Mouse (Mus musculus) CD4-positive, CD25-positive, alpha-beta regulatory T cell (primary cell): ENCODE data around the gene Ssh2. TPM values are rescaled to one million over a fixed set of nuclear protein-coding genes. Genes with fewer than 3 reads are reported as not detected.

Experiments
- polyA plus RNA-seq: library from polyadenylated mRNA; unstranded; fragments of 100-300 nt; shearing (Covaris generic); gene quantifications from one replicate; pipeline ENCODE4 v1.2.1, GENCODE M21; 2017

The Ssh2 gene
- polyA plus RNA-seq: 142 TPM

DNA sequence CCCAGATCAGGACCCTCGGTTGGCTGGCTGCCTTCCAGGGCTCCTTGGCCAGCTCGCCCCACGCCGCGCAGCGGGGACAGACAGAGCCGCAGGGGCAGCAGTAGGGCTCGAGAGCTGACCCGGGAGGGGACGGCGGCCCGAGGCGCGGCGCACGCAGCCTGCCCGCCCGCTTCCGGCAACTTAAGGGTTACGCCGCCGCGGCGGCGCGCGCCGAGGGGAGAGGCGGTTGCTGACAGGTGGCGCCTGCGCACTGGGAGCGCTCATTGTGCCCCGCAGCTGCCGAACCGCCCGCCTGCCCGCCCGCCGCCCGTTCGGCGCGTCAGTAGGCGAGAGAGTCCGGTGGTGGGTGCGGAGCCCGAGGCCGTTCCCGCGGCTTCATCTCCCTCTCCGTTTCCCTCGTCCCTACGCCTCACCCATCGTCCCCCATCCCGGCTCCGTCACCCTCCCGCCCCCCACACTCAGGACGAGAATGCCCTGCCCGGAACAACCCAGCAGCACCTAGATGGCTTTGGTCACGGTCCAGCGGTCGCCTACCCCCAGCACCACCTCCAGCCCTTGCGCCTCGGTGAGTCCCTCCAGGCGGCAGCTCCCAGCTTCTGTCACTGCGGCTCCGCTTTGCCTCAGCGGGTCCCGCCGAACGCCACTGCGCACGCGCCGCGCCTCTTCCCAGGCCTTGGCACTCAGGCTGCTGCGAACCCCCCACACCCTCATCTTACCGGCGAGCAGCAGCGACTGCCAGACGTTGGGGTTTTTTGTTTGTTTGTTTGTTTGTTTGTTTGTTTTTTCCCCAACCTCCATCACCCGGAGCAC, at the start of gene Ssh2:
TSS of gene Ssh2 (plus strand) at position 337 of the 810 bp plus-strand sequence.

DNA sequence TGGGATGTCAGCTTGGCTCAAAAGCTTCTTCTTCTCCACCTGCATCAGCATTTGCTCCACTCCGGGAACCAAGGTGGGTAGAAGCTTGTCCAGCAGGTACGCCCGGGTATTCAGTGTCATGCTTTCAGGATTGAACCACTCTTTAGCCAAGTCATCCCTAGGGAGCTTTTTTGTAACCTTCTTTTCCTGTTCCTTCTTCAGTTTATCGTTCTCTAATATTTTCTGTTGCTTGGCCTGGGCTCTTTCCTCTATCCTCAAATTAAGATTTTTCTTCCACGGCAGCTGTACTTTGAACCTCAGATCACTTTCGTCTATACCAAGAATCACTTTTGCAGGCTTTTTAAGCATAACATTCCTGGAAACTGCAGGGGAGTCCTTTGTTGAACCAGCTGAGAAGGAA, 27.2 kb upstream of the Ssh2 start, which contains the start of gene Efcab5:
TSS of gene Efcab5 (minus strand) at position 101 of the 400 bp plus-strand sequence.

DNA sequence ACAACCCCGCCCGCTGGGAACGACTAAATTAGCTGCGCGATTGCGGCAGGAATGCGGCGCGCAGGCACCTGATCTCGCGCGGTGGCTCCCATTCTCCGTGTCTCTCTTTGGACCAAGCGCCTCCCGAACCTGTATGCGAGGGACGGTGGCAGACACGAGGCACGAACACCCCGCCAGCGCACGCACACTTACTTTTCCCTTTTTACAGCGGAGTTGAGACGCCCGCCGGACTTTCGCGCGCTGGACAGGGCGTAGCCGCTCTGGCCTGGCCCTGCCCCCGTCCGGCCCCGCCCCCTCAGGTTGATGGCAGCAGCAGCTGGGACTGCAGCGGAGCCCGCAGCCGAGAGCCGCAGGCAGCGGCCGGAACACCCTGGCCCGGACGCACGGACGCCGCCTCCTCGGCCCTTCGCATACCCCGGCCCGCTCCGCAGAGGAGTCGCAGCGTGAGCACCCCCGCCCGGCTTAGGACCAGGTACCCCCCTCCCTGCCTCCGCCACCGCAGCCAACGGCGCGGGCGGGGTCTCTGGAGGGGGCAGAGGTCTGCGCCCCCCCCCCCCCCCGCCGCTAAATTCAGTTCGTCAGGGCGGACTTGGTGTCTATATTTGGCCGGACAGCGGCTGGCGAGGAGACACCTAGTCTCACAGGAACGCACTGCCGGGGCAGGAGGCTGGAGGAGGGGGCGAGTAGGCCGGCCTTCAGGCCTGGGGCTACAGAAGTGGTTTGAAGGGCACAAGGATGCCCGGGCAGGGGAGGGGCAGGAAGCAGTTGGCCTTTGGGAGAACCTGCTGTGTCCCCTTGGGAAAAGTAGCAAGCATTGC, 246.4 kb downstream of the Ssh2 start, which contains the start of gene Coro6:
TSS of gene Coro6 (plus strand) at position 129 of the 818 bp plus-strand sequence.

DNA sequence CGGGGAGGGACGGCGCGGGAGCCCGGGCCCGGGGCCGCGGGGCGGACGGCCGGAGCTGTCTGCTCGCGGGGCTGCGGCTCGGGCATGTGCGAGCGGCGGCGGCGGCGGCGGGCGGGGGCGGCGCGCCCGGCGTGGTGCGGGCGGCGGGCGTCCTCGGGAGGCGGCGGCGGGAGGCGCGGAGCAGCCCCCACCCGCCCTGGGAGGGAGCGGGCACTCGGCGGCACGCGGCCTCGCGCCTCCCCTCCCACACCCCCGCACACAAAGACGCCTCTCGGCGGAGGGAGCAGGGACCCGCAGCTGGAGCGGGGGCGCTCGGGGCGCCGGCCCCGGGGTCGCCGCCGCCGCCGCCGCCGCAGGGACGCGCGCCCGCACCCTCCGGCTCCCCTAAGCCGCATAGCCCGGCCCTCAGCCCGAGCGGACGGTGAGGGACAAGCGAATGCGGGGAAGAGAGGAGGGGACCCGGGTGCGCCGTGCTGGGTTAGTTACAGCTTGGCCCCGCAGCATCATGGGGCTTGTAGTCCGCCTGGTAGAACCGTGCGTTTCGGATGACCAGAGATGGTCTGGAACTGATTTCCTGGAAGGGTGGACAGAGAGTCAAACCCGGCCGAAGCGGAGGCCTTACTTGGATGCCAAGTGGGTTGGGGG, 273.6 kb downstream of the Ssh2 start, which contains the start of gene Ankrd13b:
TSS of gene Ankrd13b (minus strand) at position 88 of the 645 bp plus-strand sequence.

DNA sequence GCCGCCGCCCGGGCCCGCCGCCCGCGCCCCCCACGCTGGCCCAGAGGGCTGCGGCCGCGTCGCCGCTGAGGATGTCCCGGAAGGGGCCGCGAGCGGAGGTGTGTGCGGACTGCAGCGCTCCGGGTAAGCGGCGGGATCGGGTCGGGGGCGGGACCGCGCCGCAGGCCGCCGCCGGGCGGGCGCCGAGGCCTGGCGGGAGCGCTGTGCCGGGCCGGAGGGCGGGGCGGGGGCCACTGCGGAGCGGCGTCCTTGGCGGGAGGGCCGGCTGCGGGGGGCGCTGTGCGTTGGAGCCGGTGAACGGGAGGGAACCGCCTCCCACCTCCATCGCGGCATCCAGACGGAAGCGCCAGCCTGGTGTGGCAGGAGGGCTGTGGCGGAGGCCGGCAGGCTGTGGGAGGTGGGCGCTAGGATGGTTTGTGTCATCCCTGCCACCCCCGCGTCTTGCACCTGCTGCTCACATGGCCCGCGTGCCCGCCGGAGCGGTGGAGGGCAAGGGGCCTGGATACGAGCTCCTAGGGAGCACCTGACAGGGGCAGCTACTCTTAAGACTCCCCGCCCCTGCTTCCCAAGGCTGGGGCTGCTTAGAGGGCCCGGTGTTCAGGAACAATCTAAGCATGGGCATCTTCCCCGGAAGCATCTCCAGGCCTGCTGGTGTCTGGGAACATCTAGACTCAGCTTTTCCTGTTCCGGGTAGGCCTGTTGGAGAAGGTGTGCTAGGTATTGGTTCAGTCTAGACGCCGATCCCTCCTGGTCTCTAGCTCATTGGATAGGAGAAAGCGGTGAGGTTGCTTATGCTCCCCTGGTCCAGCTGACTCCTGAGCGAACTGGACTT, 277.6 kb downstream of the Ssh2 start, which contains the start of gene Git1:
TSS of gene Git1 (plus strand) at position 51 of the 832 bp plus-strand sequence.

Other genes with a start within 250 kb of the Ssh2 start
- gene Slc6a4, start 217.7 kb upstream of the Ssh2 start, polyA plus RNA-seq: 0.13 TPM
- gene Nsrp1, start 137.9 kb upstream of the Ssh2 start, polyA plus RNA-seq: 45.4 TPM
- gene Efcab5, start 27.3 kb upstream of the Ssh2 start, polyA plus RNA-seq: 0.07 TPM
- not detected for gene Coro6, start 246.1 kb downstream of the Ssh2 start, polyA plus RNA-seq